Mouse (Mus musculus) CD4-positive naive resting alpha-beta T cell, adult 76 days (primary cell): ENCODE results near the gene Rpl22. TPM values are rescaled to one million over a fixed set of nuclear protein-coding genes. Genes with fewer than 3 reads are reported as not detected.

ENCODE experiments used
- total RNA-seq: library from RNA; stranded (reverse); gene quantifications from one replicate; pipeline ENCODE4 v1.2.4, GENCODE M21; 2023

Gene Rpl22
- 940 TPM for total RNA-seq

DNA sequence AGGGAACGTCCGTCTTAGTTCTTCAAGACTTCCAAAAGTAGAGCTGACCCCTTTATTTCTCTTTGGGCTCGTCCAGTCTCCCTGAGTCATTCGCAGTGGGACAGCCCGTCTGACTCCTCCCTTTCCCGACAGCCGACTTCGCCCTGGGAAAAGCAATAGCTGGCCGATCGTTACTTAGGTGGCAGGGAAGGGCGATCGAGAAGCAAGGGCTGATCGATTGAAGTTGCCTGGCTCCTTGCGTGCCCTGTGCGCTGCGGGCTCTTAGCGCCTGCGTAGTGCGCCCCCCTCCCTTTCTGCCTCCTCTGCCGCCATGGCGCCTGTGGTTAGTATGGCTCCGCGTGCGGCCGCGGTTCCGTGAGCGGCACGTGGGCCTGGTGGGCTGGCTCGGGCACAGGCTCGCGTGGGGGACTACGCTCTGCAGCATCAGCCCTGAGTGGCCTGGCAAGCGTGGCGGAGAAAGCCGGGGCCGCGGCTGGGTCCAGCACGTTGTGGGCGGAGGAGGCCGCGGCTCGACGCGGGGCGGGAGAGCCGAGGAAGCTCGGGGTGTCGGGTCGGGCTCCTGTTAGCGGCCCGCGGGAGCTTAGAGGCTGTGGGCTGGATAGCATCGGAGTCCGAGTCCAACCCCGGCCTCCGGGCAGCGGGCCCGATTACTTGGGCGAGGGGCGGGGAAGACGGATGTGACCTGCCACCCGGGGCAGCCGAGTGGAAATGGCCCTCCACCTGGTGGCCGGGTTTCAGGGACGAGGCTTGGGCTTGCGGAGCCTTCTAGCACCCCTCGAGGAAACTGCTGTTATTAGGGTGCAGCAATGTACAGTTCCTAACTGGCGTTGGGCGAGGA is at the start of gene Rpl22:
Rpl22 (plus strand) TSS at position 169 of the 838 bp plus-strand sequence.

DNA sequence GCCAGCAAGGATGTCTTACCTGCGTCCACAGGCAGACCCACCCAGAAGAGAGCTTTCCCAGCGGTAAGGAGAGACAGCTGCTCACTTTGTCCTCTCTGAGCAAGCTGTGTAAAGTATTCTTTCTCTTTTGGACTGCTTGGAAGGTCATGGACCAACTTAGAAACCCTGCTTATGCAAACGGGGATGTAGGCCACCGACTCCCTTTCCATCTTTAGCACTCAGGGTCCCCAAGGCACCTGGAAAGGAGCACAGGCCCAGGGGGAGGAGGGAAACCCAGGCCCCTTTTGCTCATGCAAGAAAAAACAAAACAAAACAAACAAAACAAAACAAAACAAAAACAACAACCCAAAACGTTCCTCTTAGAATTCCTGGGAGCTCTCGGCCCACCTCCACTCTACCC is 34.0 kb upstream of the Rpl22 start, which contains the start of gene Hes3:
Hes3 (minus strand) TSS at position 101 of the 400 bp plus-strand sequence.

DNA sequence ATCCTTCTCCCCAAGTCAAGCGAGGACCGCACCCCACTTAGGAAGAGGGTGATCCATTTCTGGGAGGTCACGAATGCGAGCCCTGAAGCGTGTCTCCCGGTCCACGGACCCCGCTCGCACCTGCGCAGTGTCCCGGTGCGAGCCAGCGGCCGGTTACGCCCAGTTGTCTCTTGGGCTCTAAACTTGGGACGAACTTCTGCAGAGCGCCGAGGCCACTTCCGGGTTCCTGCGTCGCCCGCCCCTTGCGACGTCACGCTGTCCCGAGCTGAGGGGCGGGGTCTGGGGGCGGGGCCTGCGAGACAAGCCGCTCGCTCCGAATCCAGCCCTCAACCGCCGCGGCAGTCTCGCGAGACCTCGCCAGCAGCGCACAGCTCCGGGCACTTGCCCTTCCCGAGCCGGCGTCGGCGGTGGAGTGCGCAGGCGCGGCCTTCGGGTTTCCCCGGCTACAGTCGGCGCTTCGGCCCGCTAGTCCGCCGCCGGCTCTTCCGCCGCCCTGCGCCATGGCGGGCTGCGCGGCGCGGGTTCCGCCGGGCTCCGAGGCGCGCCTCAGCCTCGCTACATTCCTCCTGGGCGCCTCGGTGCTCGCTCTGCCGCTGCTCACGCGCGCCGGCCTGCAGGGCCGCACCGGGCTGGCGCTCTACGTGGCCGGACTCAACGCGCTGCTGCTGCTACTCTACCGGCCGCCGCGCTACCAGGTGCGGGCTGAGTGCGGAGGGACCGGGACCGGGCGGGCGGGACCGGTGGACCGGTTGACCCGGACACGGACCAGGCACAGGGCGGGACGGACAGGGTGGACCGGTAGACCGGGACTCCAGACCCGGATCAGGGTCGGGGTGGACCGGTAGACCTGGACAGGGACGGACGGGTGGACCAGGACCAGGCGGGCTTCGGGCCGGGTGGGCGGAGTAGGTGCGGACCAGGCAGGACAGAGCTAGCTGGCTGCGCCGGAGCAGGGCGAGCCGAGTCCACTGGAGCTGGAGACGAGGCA is 28.4 kb upstream of the Rpl22 start, which contains the start of gene Icmt:
Icmt (plus strand) TSS at position 354 of the 988 bp plus-strand sequence.

DNA sequence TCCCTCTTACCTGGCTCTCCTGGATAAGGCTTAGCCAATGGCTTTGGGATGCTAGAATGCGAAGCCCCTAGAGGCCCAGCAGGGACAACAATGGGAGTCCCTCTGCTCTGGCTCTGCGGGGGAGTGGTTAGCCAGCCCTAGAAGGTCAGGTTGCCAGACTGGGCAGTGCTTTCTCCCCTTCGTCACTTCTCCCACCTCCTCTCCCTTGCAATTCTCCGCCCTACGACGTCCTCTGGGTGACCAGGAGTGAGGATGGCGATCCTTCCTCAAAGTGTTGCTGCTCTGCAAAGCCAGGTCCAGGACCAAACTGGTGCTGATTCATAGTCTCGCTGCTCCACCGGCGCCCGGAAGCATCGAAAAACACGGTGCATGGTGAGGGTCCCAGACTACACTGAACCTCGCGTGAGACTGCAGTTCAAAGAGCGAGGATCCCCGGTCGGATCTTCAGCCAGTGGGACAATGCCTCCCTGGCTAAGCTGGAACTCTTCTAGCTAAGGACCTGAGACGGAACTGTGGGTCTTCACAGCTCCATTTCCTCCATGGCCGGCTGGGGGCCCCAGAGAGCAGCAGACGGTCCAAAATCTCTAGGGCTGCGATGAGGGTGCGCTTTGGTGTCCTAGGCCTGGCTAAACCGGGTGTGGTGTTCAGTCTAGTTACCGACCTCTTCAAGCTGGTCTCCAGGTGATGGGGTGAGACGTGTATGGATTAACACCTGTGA is 6.9 kb upstream of the Rpl22 start, which contains the start of gene Rnf207:
Rnf207 (minus strand) TSS at position 477 of the 718 bp plus-strand sequence.

GRCm38 (mm10) chr4:152338419-152339292 is 13.1 kb downstream of the Rpl22 start, which contains the start of gene Chd5:
Gene Chd5, plus strand, starts transcription at chr4:152338651.

Other genes starting within 250 kb of the Rpl22 start
- gene Tnfrsf25, start 209.8 kb upstream of the Rpl22 start, total RNA-seq = 36.5 TPM
- 2.7 TPM for gene Espn, start 173.4 kb upstream of the Rpl22 start, total RNA-seq
- not detected for gene Hes2, start 166.9 kb upstream of the Rpl22 start, total RNA-seq
- 6.3 TPM for gene Acot7, start 147.6 kb upstream of the Rpl22 start, total RNA-seq
- gene Gpr153, start 51.5 kb upstream of the Rpl22 start, total RNA-seq = 0.23 TPM
- gene Hes3, start 34.1 kb upstream of the Rpl22 start, total RNA-seq = not detected
- 15.8 TPM for gene Icmt, start 28.5 kb upstream of the Rpl22 start, total RNA-seq
- gene Rnf207, start 6.7 kb upstream of the Rpl22 start, total RNA-seq = not detected
- gene Chd5, start 12.9 kb downstream of the Rpl22 start, total RNA-seq = not detected
- 1.5 TPM for gene Nphp4, start 151.0 kb downstream of the Rpl22 start, total RNA-seq
- 169 TPM for gene Kcnab2, start 152.1 kb downstream of the Rpl22 start, total RNA-seq